Mouse (Mus musculus) ES-Bruce4 (cell line): ENCODE results near the gene Lrrc26.

Experiments
- CTCF ChIP-seq: IDR thresholded peaks from one replicate; pipeline ENCODE4 v1.8.1; 2011; ENCODE audit warnings: low read depth, low read length
- EP300 ChIP-seq: IDR thresholded peaks from 2 replicates; pipeline ENCODE4 v1.6.1; 2011; ENCODE audit warnings: low read depth, low read length; ENCODE audit not compliant: insufficient read depth
- POLR2A ChIP-seq: IDR thresholded peaks from one replicate; pipeline ENCODE4 v1.8.1; 2011; ENCODE audit warnings: low read length; ENCODE audit not compliant: insufficient read depth

DNA sequence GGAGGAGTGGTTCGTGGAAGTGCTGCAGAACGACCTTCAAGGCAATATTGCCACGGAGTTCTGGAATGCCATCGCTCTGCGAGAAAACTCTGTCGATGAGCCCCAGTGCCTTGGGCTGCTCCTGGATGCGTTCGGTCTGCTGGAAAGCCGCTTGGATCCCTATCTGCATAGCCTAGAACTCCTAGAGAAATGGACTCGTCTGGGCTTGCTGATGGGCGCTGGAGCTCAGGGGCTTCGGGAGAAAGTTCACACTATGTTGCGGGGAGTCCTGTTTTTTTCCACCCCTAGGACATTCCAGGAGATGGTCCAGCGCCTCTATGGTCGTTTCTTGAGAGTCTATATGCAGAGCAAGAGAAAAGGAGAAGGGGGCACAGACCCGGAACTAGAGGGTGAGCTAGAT, 16.7 kb upstream of the Lrrc26 start:
- TF ChIP-seq EP300 (no peak), CTCF (no peak), POLR2A (no peak)
